In genomic region chr10:62650881-62651810, GRCm38 (mm10) we compare ENCODE assay signal across 8 mouse cellular contexts. TPM values are rescaled to one million over a fixed set of nuclear protein-coding genes. Genes with fewer than 3 reads are reported as not detected.
DNase-seq lines count a peak whose midpoint lies in the region; ATAC-seq lines count a peak whose summit lies in the region.

Ddx50 (minus strand) TSS chr10:62651218.

- intact Hi-C loops in gastrocnemius, postnatal 14 days (cut with DNase I; ENCODE audit: low total_unique reads), result no loop called here
- intact Hi-C loops in left cerebral cortex, postnatal 10 days (cut with DNase I), result loop anchor here (5.0 kb wide), 1 partner anchor 71 kb away; no protein-coding TSS in a partner anchor

- peak; percentile 100 for DNase-seq in adrenal gland, adult (ENCODE audit: inconsistent age in 2 of 2, low spot score in 1 of 2)
- peak; percentile 99 for DNase-seq in embryo, embryonic 10.5 days (ENCODE audit: low spot score)
- peak; percentile 99 for DNase-seq in gastrocnemius, postnatal 14 days
- peak; percentile 100 for DNase-seq in left cerebral cortex, postnatal 10 days (ENCODE audit: extremely low spot score in 1 of 2, low spot score in 2 of 2)
- DNase-seq in right cerebral cortex, postnatal 25 days, result peak; percentile 100
- peak; percentile 99 for DNase-seq in urinary bladder, postnatal 4 days (ENCODE audit: low spot score in 2 of 2)

- ATAC-seq in inflammation-experienced regulatory T-cells, adult 6 months, result peak; percentile 98
- ATAC-seq in megakaryocyte-erythroid progenitor cell, adult 5-6 weeks (replicated peaks; ENCODE audit: low FRiP score, low TSS enrichment, poor library complexity, severe bottlenecking), result peak; percentile 96

RNA-seq across cellular contexts. Expression of gene Ddx50, which starts in this region (rescaled TPM):
- 10 to 100 TPM; 49.2 to 50.9 TPM for total RNA-seq in gastrocnemius, postnatal 14 days (2021)
- 100 to 1,000 TPM in 2 of 3 experiments, 10 to 100 TPM in 1; 94.3 to 115 (median 103) TPM for polyA plus RNA-seq in inflammation-experienced regulatory T-cells, adult 6 months (2017; shearing (Covaris generic))
- 10 to 100 TPM; 85.1 to 92.5 TPM for total RNA-seq in left cerebral cortex, postnatal 10 days (2021)
- 95.7 and 110 TPM in 2 replicates for total RNA-seq in megakaryocyte-erythroid progenitor cell, adult 5-6 weeks (2014; fragmentation: Nextera tagmentation)
- 92.5 and 102 TPM in 2 replicates for total RNA-seq in megakaryocyte-erythroid progenitor cell, adult 5-6 weeks (2017)

Comparison
In these comparisons a context has a peak if more than half of its experiments do, and no peak if none do; other contexts are left out.
1. Peak in every context shown above with its lines: DNase-seq and ATAC-seq.